ENCODE assay signal across 9 mouse cellular contexts in the genomic region with DNA sequence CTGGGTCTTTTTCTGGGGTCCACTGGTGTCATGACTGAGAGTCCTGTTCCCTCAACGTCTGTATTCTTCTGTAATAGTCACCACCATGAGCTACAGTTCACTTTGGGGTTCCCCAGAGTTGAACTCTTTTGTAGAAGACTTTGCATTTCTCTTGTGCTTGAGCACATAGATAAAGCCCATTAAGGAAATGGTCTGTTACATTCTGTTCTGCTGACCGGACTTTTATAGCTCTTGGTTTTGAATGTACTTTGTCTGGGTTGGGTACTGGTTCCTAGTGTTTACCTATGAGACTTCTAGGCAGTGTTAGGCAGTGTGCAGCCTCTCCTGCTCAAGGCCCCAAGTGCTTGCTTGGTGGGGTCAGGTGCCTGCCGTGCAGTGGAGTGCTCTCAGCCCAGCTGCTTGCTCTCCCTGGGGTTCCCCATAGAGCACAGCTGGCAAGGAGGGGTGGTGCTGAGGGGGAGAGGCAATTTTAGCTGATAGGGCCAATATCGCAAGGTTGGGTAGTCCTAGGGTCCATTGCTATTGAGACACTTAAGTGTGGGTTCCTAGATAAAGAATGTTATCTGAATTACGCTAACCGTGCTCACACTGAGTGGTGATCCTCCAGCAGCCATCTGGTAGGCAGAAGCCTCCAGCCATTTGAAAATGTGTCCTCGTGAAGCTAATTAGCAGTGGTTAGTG. TPM values are rescaled to one million over a fixed set of nuclear protein-coding genes. Genes with fewer than 3 reads are reported as not detected.
DNase-seq lines count a peak whose midpoint lies in the region; ATAC-seq and TF ChIP-seq lines count a peak whose summit lies in the region.
"Had no signal": no experiment of that assay in that cellular context is flagged by ENCODE, and none has a peak within 500 bp of the region (broad histone marks: within the 10 kb centered on the region; RNA-seq: fewer than 3 reads in every experiment).

No protein-coding gene starts in this region.

- WGBS in liver, embryonic 14.5 days (ENCODE audit: insufficient replicate concordance), result 11% methylated on average over 7 of the region's 7 CpGs

- peak overlapping the region; percentile 99 for H3K27ac ChIP-seq in liver, embryonic 14.5 days

- peak; percentile 97 for TF ChIP-seq EP300 in liver, embryonic 14.5 days (IDR thresholded peaks at IDR 0.05; ENCODE audit: low read depth)

- H3K4me3 ChIP-seq in erythroblast, embryonic 14.5 days (replicated peaks), result peak overlapping the region; percentile 43
- H3K4me3 ChIP-seq in liver, embryonic 14.5 days (ENCODE audit: insufficient read depth in 1 of 2, low read depth in 2 of 2, low read length in 2 of 2), result peak overlapping the region in 1 of 2 experiments; percentile 13; a peak in 1 of 4 replicates

- peak; percentile 29 for DNase-seq in kidney, postnatal 14 days
- no peak for DNase-seq in kidney, postnatal 10 days
- DNase-seq in liver, embryonic 14.5 days (ENCODE audit: low read depth in 3 of 3, low spot score in 3 of 3), result peak; percentile 85 to 90 (median 85)
- DNase-seq in spleen, postnatal 4 days (ENCODE audit: low spot score in 2 of 2), result peak; percentile 72 to 80
- no peak for DNase-seq in urinary bladder, adult 18-20 months (ENCODE audit: low spot score in 2 of 2)
- DNase-seq in embryo, embryonic 10 days (ENCODE audit: low spot score), result no peak
- DNase-seq: kidney, adult 18-20 months; left cerebral cortex, postnatal 4 days had no signal

- ATAC-seq in liver, embryonic 14.5 days (ENCODE audit: insufficient read depth), result peak; percentile 85

- peak overlapping the region; percentile 68 for H3K9ac ChIP-seq in liver, embryonic 14.5 days (replicated peaks)

- H3K27me3 ChIP-seq in erythroblast, embryonic 14.5 days (ENCODE audit: control insufficient read depth), result no peaks in the 10 kb centered on the region
- H3K27me3 ChIP-seq in liver, embryonic 14.5 days (ENCODE audit: control insufficient read depth, insufficient read depth, low read length), result no peaks in the 10 kb centered on the region

- no peaks in the 10 kb centered on the region for H3K9me3 ChIP-seq in erythroblast, embryonic 14.5 days (ENCODE audit: control insufficient read depth, low read length)
- no peaks in the 10 kb centered on the region for H3K9me3 ChIP-seq in liver, embryonic 14.5 days (ENCODE audit: control insufficient read depth, low read length)

- peak overlapping the region; percentile 65 for H3K4me2 ChIP-seq in liver, embryonic 14.5 days (ENCODE audit: low read depth)

- TF ChIP-seq CTCF in liver, embryonic 14.5 days (IDR thresholded peaks at IDR 0.05; ENCODE audit: low read depth), result no peak

- peaks cover 61% of the 10 kb centered on the region for H3K36me3 ChIP-seq in erythroblast, embryonic 14.5 days (ENCODE audit: control insufficient read depth)
- H3K36me3 ChIP-seq in liver, embryonic 14.5 days (replicated peaks; ENCODE audit: control insufficient read depth, insufficient read depth, low read depth), result no peaks in the 10 kb centered on the region

- peaks cover 98% of the 10 kb centered on the region for H3K4me1 ChIP-seq in erythroblast, embryonic 14.5 days (ENCODE audit: control insufficient read depth)
- peaks cover 84 to 91% of the 10 kb centered on the region in 2 experiments for H3K4me1 ChIP-seq in liver, embryonic 14.5 days (replicated peaks; ENCODE audit: control insufficient read depth in 2 of 2, insufficient read depth in 2 of 2, low read length in 1 of 2)

RNA-seq across cellular contexts. Expression of gene Mboat2, which starts 58.8 kb away (rescaled TPM):
- 0.60 and 0.78 TPM in 2 replicates for polyA plus RNA-seq in erythroblast, embryonic 14.5 days (2012)
- 0.95 and 1.3 TPM in 2 replicates for polyA plus RNA-seq in liver, embryonic 14.5 days (2012; rRNA removed)
- 3.6 and 4.0 TPM in 2 replicates for polyA plus RNA-seq in liver, embryonic 14.5 days (2014; fragmentation: Nextera tagmentation; extraction: Ambion mirVana)

Comparison
In these comparisons a context has a peak if more than half of its experiments do, and no peak if none do; other contexts are left out.
1. DNase-seq: peak in kidney, postnatal 14 days (single experiment), liver, embryonic 14.5 days (3 of 3) and spleen, postnatal 4 days (2 of 2); none in kidney, postnatal 10 days (single experiment), urinary bladder, adult 18-20 months (0 of 2) and embryo, embryonic 10 days (single experiment).